Mouse (Mus musculus) B cell, adult 67 days (primary cell): ENCODE results near the gene Cd200. TPM values are rescaled to one million over a fixed set of nuclear protein-coding genes. Genes with fewer than 3 reads are reported as not detected.

Source experiments
- total RNA-seq, 2 experiments: library from RNA; stranded (reverse); gene quantifications; 4 replicates each; pipeline ENCODE4 v1.2.4; 2023

The Cd200 gene
- total RNA-seq: 10 to 100 TPM; 45.0 to 61.5 TPM

GRCm38 (mm10) chr16:45408425-45409063 is at the start of gene Cd200:
Cd200 (minus strand) TSS chr16:45409053.

Other genes starting within 250 kb of the Cd200 start
- 100 to 1,000 TPM; 327 to 424 TPM for gene Btla, start 184.7 kb downstream of the Cd200 start, total RNA-seq
- gene Gm609, start 83.9 kb upstream of the Cd200 start, total RNA-seq: not detected
- not detected for gene Gm17783, start 123.0 kb upstream of the Cd200 start, total RNA-seq
- gene Slc9c1, start 126.3 kb upstream of the Cd200 start, total RNA-seq: not detected
- gene Gcsam, start 201.3 kb upstream of the Cd200 start, total RNA-seq: not detected
- gene BC016579, start 245.0 kb upstream of the Cd200 start, total RNA-seq: not detected